Mouse (Mus musculus): ENCODE measurements around the gene 1810049J17Rik.

Gene 1810049J17Rik

DNA sequence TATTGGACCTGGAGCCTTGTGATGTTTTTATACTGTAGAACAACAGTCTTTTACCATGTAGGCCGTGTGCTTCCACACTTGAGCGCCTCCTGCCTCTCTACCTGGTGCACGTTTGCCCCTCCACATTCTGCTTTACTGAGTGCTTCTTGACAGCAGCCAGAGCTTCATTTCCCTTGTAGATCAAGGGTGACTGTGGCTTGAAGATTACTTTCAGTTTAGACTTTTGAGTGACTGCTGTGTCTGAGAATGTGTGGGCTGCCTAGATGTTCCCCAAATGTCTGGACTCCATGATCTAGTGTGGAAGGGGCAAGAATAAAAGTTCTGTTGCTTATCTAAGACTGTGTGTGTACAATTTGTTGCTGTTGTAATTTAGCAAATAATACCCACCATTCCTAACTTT, 27.3 kb upstream of the 1810049J17Rik start:
- no peak for DNase-seq (ENCODE audit: low spot score)

DNA sequence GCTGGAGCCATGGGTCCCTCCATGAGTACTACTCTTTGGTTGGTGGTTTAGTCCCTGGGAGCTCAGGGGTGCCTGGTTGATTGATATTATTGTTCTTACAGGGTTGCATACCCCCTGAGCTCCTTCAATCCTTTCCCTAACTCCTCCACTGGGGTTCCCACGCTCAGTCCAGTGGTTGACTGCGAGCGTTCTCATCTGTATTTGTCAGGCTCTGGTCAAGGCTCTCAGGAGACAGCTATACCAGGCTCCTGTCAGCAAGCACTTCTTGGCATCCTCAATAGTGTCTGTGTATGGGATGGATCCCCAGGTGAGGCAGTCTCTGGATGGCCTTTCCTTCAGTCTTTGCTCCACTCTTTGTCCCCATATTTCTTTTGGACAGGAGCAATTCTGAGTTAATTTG, 25.2 kb upstream of the 1810049J17Rik start:
- no peak for DNase-seq (ENCODE audit: low spot score)

- no peak for DNase-seq (ENCODE audit: low spot score)
Observed at GRCm38 (mm10) chr15:12341401-12341758, 19.7 kb upstream of the 1810049J17Rik start.

DNA sequence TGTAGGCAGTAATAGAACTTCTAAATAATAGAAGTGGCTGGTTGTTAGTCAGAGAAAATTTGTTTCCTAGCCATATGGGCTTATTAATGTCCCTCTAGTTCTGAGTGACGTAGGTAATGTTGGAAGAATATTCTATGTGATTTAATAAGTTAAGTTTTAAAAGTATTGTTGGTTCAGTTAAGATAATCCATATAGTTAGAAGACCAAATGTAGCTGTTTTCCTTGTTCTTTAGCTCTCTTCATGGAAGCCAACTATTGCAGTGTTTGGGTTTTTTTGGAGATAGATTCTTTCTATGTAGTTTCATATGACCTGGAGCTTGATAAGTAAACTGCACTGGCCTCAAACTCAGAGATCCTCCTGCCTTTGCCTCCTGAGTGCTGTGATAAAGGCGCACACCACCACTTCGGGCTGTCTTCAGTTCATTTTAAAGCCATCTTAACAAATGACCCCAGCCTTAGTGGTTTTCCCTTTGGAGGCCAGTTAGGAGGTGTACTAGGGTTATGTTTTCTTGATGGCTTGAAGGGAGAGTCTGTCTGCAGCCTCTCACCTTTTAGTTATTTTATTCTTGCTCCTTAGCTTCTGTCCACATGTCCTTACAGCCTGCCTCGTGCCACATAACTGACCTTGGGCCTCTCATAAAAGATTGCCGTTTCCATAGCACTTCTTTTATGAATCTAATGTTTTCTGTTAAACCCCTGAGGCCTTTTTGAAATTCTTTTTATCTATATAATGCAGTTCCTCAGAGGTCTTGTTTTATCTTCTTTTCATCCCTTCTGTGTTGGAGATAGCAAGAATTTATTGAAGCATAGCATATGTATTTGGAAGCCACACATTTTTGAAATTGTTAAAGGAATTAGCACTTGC, 19.1 kb upstream of the 1810049J17Rik start:
- no peak for DNase-seq (ENCODE audit: low spot score)

DNA sequence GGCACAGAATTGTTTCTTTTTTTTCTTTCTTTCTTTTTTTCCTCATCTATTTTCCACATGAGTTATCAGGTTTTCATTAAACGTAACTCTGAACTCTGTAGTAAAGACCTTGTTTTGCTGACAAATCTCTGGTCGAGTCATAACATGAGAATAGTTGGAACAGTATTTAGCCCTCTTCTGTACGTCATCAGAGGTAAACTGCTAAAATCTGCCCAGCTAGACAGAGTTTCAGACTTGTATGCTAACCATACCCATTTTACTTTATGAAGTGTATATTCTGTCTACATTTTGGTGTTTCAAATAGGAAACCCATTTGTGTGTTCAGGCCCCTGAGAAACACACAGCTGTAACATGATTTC, 16.1 kb upstream of the 1810049J17Rik start:
- DNase-seq (ENCODE audit: low spot score), result no peak

DNA sequence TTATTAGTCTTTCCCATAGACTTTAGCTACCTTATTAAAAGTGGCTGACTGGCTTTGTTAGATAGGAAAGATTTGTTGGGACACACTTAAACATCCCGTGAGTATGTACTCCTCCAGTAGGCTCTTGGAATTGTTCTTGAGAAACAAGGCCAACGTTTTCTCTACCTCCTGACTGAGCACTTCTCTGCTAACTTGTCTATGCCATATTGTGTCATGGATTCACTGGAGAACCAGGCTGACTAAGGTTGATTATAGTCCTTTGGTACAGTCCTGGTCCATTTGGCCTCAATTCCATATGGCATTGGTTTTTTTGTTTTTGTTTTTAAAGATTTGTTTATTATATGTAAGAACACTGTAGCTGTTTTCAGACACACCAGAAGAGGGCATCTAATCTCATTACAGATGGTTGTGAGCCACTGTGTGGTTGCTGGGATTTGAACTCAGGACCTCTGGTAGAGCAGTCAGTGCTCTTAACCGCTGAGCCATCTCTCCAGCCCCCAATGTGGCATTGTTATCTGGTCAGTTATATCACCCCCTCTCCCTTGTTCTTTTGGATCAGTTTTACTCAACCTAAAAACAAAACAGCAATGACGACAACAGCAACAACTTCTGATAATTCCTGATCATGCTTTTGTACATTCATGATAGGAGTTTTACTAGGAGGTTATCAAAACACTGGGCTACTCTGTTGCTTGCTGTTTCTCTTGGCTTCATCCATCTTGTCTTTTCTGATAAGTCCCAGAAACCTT, 15.5 kb upstream of the 1810049J17Rik start:
- DNase-seq (ENCODE audit: low spot score), result no peak

DNA sequence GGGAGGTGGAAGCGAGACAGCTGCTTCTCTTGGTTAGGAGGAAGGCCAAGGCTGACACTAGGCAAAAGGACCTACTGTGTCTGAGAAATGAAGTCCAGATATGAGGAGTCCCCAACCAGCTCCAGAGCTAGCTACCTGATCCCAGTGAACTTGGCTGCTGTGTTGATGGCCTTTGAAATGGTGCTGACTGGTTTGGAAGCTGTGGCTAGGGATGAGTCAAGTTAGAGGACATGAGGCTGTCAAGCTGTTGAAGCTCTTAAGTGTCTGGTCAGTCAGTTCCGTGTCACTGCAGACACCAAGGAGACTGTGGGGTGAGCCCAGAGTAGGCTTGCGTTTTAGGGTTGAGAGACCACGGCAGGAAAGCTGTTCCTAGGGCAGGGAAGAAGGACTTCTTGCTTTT, 12.7 kb upstream of the 1810049J17Rik start:
- no peak for DNase-seq (ENCODE audit: low spot score)

DNA sequence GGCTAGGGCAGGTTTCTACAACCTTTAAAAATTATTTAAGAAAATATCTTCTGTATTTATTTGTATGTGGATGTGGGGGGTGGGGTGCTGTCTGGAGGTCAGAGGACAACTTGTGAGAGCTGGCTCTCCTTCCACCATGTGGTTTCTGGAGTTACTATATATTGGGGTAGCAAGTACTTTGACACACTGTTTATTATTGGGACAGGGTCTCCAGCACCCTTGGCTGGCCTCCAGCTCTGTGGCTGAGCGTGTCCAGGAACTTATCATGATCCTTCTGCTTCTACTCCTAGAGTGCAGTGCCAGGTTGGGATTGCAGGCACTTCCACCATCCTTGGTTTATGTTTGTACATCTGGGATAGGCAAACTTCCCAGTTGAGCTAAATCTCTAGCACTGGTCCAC, 9.6 kb upstream of the 1810049J17Rik start:
- no peak for DNase-seq (ENCODE audit: low spot score)

DNA sequence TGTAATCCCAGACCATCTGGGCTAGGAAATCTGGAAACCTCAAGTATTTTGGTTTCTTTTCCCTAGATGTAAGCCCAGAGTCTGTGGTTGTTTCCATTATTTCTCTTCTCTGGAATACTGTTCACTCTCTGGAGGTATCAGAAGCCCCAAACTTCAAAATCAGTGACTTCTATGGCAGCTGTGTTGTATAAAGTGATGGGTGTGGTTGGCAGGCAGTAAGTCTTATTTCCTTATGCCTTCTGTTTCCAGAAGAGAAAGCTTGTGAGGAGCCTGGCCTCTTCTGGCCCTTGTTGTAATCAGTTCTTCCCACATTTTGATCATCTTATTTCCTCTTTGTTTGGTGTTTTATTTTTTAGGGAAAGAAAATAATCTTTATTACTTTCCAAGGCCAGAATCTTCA, 9.2 kb upstream of the 1810049J17Rik start:
- no peak for DNase-seq (ENCODE audit: low spot score)

DNA sequence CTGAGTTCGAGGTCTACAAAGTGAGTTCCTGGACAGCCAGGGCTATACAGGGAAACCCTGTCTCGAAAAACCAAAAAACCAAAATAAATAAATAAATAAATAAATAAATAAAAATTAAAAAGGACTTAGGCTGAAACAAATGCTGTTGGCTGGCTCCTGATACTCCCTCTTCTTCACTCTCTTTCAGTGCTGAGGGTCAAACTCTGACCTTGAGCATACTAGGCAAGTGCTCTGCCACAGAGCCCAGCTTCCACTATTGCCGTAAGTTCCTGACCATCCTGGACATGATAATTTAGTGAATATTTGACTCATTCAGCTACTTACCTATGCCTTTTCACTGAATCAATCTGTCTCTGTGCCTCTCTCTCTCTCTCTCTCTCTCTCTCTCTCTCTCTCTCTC, 8.7 kb upstream of the 1810049J17Rik start:
- no peak for DNase-seq (ENCODE audit: low spot score)

GRCm38 (mm10) chr15:12324326-12324725, 2.6 kb upstream of the 1810049J17Rik start:
- no peak for DNase-seq (ENCODE audit: low spot score)

DNA sequence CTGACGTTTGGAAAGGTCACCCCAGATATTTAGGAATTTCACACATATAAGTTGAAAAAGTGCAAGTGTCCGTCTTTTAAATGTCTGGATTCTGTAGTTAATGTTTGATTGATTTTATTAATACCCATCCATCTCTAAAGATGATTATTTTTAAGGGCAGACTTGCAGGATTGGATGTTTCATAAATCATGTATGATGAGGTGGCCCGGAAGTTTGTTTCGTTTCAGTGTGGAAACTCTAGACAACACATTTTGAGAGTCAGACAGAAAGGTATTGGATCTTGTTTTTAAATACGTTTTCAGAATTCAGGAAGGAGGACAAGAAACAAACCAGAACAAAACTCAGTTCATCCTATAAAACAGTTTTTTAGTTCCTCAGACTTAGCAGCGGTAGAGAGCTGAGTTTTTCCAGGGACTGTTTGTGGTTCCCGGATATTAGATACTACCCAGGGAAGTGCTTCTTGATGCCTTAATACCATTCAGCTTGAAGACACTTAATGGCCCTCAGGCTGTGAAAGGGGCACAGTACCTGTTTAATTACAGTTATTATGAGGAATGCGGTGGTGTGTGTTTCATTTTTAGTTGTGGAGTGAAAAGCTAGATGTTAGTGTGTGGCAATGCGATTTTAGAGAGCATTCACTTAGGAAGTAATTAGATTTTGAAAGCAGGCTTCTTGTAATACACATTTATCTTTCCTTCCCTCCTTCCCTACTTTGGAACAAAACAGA, 1.1 kb upstream of the 1810049J17Rik start:
- no peak for DNase-seq (ENCODE audit: low spot score)

GRCm38 (mm10) chr15:12321091-12321787, 460 bp downstream of the 1810049J17Rik start, which contains the start of gene Golph3:
Gene Golph3, plus strand, starts transcription at chr15:12321450.
- peak; percentile 95 for DNase-seq (ENCODE audit: low spot score)

DNA sequence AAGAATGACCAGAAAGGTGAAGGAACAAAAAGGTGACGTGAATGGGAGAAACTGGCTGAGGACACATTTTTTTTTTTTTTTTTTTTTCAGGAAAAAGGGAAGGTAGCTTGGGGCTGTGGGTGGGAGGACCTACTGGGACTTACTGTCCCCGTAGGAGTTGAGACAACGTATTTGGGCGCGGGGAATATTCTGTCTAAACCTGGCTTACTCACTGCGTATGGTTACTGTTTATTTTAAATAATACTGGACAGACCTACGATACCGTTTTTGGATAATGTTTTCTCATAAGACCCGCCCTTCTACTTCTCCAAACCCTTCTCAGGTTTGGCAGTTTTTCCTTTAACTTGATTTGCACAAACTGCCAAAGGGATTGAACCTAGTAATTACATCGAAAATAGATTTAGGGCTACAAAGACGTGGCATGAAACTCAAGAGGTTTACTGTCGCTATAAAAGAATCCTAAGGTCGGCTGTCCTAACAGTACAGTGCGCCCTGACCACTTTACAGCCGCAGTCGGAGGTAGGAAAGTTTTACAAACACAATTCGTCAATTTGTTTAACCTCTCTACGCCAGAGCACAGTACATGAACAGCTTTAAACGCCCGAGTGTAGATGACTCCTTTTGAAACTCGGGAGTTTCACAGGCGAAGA, 1.1 kb downstream of the 1810049J17Rik start:
- DNase-seq (ENCODE audit: low spot score), result no peak

GRCm38 (mm10) chr15:12319889-12320288, 1.8 kb downstream of the 1810049J17Rik start:
- no peak for DNase-seq (ENCODE audit: low spot score)

DNA sequence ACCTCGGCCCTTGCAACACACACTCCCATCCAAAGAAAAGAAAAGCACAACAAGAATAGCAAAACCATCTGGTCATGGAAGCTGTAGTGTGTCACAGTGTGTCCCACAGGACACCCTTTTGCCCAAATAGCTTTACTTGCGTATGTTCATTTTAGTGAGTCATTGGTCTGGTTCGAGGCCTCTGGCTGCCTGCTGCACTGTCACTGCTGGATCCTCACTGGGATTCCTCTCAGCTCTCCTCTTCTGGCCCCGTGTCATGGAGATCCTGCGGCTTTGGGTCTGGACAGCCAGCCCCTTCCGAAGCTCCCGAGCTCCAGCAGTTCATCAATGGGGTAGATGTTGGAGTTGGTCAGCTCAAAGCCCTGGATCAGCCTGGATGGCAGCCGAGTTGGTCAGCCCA, 3.2 kb downstream of the 1810049J17Rik start:
- DNase-seq (ENCODE audit: low spot score), result no peak

DNA sequence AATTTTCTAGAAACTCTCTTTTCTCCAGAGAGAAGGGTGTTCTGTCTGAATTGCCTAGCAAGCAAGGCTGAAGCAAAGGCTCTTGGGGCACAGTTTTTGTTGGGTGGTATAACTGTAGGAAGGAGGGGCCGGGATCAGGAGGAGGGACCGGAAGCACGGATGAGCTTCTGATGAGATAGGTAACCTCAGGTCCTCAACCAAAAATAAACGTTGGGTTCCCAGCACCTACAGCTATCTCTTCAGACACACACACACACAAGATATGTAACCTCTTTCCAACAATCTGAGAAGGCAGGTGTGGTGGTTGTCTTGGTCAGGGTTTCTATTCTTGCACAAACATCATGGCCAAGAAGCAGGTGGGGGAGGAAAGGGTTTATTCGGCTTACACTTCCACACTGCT, 4.4 kb downstream of the 1810049J17Rik start:
- no peak for DNase-seq (ENCODE audit: low spot score)

GRCm38 (mm10) chr15:12315996-12316395, 5.7 kb downstream of the 1810049J17Rik start:
- no peak for DNase-seq (ENCODE audit: low spot score)

- DNase-seq (ENCODE audit: low spot score), result no peak
Observed at GRCm38 (mm10) chr15:12314584-12314983, 7.1 kb downstream of the 1810049J17Rik start.

GRCm38 (mm10) chr15:12313255-12313654, 8.4 kb downstream of the 1810049J17Rik start:
- no peak for DNase-seq (ENCODE audit: low spot score)

GRCm38 (mm10) chr15:12311465-12311864, 10.2 kb downstream of the 1810049J17Rik start:
- no peak for DNase-seq (ENCODE audit: low spot score)

DNA sequence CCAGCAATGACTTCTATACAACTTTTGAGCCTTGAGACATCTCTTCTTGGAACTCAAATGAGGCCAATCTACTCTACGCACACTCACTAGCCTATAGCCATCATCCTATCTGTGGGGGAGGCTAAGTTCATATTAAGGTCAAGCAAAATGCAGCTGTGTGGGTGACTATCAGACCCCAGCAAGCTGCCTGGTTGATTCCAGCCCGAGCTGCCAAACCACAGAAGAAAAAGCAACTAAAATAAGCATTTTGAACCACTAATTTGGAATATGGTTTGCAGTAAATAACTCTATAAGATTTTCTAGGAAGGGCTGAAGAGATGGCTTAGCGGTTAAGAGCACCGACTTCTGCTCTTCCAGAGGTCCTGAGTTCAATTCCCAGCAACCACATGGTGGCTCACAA, 11.0 kb downstream of the 1810049J17Rik start:
- no peak for DNase-seq (ENCODE audit: low spot score)
